In the genomic region with DNA sequence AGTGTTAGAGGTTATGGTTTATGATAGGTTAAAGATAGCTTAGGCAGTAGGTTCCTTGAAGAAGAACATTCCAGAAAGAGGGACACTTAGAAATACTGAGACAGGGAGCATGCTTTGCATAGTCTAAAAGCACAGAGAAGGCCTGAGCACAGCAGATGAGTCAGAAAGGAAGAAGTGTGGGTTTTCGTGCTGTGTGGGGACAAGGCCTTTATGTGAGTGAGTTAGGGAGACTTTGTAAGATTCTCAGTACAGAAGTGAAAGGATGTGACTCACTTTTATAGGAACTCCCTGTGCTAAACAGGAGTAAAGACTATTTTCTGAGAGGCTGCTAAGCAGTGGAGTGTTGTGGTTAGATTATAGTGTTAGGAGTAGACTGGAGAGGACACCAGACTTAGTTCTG, we compare ENCODE assay signal across 9 mouse cellular contexts. TPM values are rescaled to one million over a fixed set of nuclear protein-coding genes. Genes with fewer than 3 reads are reported as not detected.
DNase-seq lines count a peak whose midpoint lies in the region; ATAC-seq and TF ChIP-seq lines count a peak whose summit lies in the region.
"Had no signal": no experiment of that assay in that cellular context is flagged by ENCODE, and none has a peak within 500 bp of the region (broad histone marks: within the 10 kb centered on the region; RNA-seq: fewer than 3 reads in every experiment).

No protein-coding gene starts in this region.

- no peaks in the 10 kb centered on the region for H3K9me3 ChIP-seq in forebrain, embryonic 16.5 days (ENCODE audit: control insufficient read depth, low read length)

- ATAC-seq in forebrain, embryonic 16.5 days, result no peak

- peak overlapping the region; percentile 55; the same call in 1 of the 2 replicates for H3K27ac ChIP-seq in kidney, adult 2 months (ENCODE audit: insufficient read depth, low read depth, low read length)
- no peak overlapping the region for H3K27ac ChIP-seq in forebrain, embryonic 16.5 days (ENCODE audit: low read length)

- H3K4me3 ChIP-seq in kidney, adult 2 months (ENCODE audit: insufficient read depth, low read depth, low read length), result no peak overlapping the region
- H3K4me3 ChIP-seq in forebrain, embryonic 16.5 days (replicated peaks; ENCODE audit: low read length), result no peak overlapping the region
- H3K4me3 ChIP-seq in myocyte, result peak overlapping the region; percentile 54

- no peaks in the 10 kb centered on the region for H3K79me2 ChIP-seq in myocyte (ENCODE audit: control insufficient read depth, insufficient read depth)

- no peak for TF ChIP-seq CTCF in kidney, adult 2 months (conservative IDR thresholded peaks at IDR 0.05; ENCODE audit: insufficient read depth, insufficient read length, low read depth, low read length)

- H3K9ac ChIP-seq in forebrain, embryonic 16.5 days (replicated peaks; ENCODE audit: low read depth, low read length), result no peak overlapping the region

- no peak for TF ChIP-seq POLR2A in kidney, adult 2 months (IDR thresholded peaks at IDR 0.05; ENCODE audit: low read depth, low read length)
- no peak for TF ChIP-seq POLR2A in myocyte (IDR thresholded peaks at IDR 0.05; ENCODE audit: insufficient read length, low read depth)

- DNase-seq in kidney, adult 2 months, result peak; percentile 14
- no peak for DNase-seq in kidney, postnatal 14 days
- DNase-seq in 3T3-L1 (ENCODE audit: low read depth, low spot score), result peak; percentile 90
- peak; percentile 84 for DNase-seq in Muller cell, postnatal 12 days (ENCODE audit: inconsistent ontology term)
- peak; percentile 24 to 88 for DNase-seq in left cerebral cortex, postnatal 25 days (ENCODE audit: low spot score in 2 of 2)
- no peak for DNase-seq in yolk sac, embryonic 10.5 days (ENCODE audit: low spot score)

- peak overlapping the region; percentile 51 for H3K4me2 ChIP-seq in forebrain, embryonic 16.5 days (ENCODE audit: low read length)
- peak overlapping the region; percentile 74 for H3K4me2 ChIP-seq in myocyte (ENCODE audit: low read depth)

- WGBS in kidney, adult 2 months, result 31% methylated on average over 1 of the region's 1 CpGs
- 25% methylated on average over 1 of the region's 1 CpGs for WGBS in forebrain, embryonic 16.5 days

- H3K4me1 ChIP-seq in kidney, adult 2 months (ENCODE audit: control insufficient read depth, insufficient read depth, low read length), result no peaks in the 10 kb centered on the region; the same call in 1 of the 2 replicates
- peaks cover 9% of the 10 kb centered on the region for H3K4me1 ChIP-seq in forebrain, embryonic 16.5 days (replicated peaks; ENCODE audit: control insufficient read depth, insufficient read depth, low read length)

- H3K27me3 ChIP-seq in kidney, adult 2 months (replicated peaks; ENCODE audit: control insufficient read depth, insufficient read depth, low read length), result no peaks in the 10 kb centered on the region
- H3K27me3 ChIP-seq in forebrain, embryonic 16.5 days (replicated peaks; ENCODE audit: control insufficient read depth, insufficient read depth, low read length), result no peaks in the 10 kb centered on the region
- no peaks in the 10 kb centered on the region for H3K27me3 ChIP-seq in myocyte (ENCODE audit: control insufficient read depth, insufficient read depth, insufficient read length)

- H3ac ChIP-seq in myocyte (ENCODE audit: control insufficient read depth, insufficient read length), result no peak overlapping the region

- intact Hi-C loops in left cerebral cortex, postnatal 25 days (cut with DNase I), result loop anchor here (2.0 kb wide), 2 partner anchors 55 to 105 kb away; partner anchors contain the start of gene Spata5

- H3K36me3 ChIP-seq in kidney, adult 2 months (ENCODE audit: control insufficient read depth, insufficient read depth, low read length), result no peaks in the 10 kb centered on the region
- H3K36me3 ChIP-seq in forebrain, embryonic 16.5 days (ENCODE audit: control insufficient read depth, insufficient read depth), result no peaks in the 10 kb centered on the region
- H3K36me3 ChIP-seq in myocyte (ENCODE audit: control insufficient read depth, insufficient read depth), result no peaks in the 10 kb centered on the region

TF ChIP-seq in myocyte, 11 proteins besides CTCF, POLR2A, EP300 and RAD21:
- TF ChIP-seq MAX (IDR thresholded peaks at IDR 0.05; ENCODE audit: low read depth), result peak; percentile 21
- TF ChIP-seq MYOG (IDR thresholded peaks at IDR 0.05; ENCODE audit: control insufficient read depth in 1 of 3, insufficient read depth in 1 of 3, insufficient read length in 2 of 3, low read depth in 2 of 3), result no peak

RNA-seq across cellular contexts. Expression of gene Cetn4, which starts 0.9 kb away (rescaled TPM):
- polyA plus RNA-seq in kidney, adult 2 months (2012; rRNA removed), result 2.0 and 4.6 TPM in 2 replicates
- 1.8 and 2.8 TPM in 2 replicates for polyA plus RNA-seq in forebrain, embryonic 16.5 days (2015; fragmentation: Nextera tagmentation; extraction: Ambion mirVana)
- total RNA-seq in left cerebral cortex, postnatal 25 days (2021), result 1 to 10 TPM; 6.7 to 7.9 TPM
- polyA plus RNA-seq in myocyte (2012; fragmentation: generic; extraction: Trizol), result 2.0 TPM
- polyA plus RNA-seq: small intestine, adult 2 months had no signal

RNA-seq across cellular contexts. Expression of gene Bbs12, which starts 1.0 kb away (rescaled TPM):
- polyA plus RNA-seq in kidney, adult 2 months (2012; rRNA removed), result 1.2 and 1.5 TPM in 2 replicates
- polyA plus RNA-seq in forebrain, embryonic 16.5 days (2015; fragmentation: Nextera tagmentation; extraction: Ambion mirVana), result 5.8 and 6.1 TPM in 2 replicates
- total RNA-seq in left cerebral cortex, postnatal 25 days (2021), result 1 to 10 TPM; 5.3 to 5.6 TPM
- 2.1 TPM for polyA plus RNA-seq in myocyte (2012; fragmentation: generic; extraction: Trizol)

RNA-seq across cellular contexts. Expression of gene Fgf2, which starts 34.8 kb away (rescaled TPM):
- polyA plus RNA-seq in kidney, adult 2 months (2012; rRNA removed), result 0.78 and 0.79 TPM in 2 replicates
- polyA plus RNA-seq in forebrain, embryonic 16.5 days (2015; fragmentation: Nextera tagmentation; extraction: Ambion mirVana), result 0.39 and 0.41 TPM in 2 replicates
- 1 to 10 TPM; 4.1 to 4.9 TPM for total RNA-seq in left cerebral cortex, postnatal 25 days (2021)
- 0.65 TPM for polyA plus RNA-seq in myocyte (2012; fragmentation: generic; extraction: Trizol)

Comparison
In these comparisons a context has a peak if more than half of its experiments do, and no peak if none do; other contexts are left out.
1. DNase-seq: peak in kidney, adult 2 months (single experiment), 3T3-L1 (single experiment), Muller cell, postnatal 12 days (single experiment) and left cerebral cortex, postnatal 25 days (2 of 2); none in kidney, postnatal 14 days (single experiment) and yolk sac, embryonic 10.5 days (single experiment).